In the genomic region with DNA sequence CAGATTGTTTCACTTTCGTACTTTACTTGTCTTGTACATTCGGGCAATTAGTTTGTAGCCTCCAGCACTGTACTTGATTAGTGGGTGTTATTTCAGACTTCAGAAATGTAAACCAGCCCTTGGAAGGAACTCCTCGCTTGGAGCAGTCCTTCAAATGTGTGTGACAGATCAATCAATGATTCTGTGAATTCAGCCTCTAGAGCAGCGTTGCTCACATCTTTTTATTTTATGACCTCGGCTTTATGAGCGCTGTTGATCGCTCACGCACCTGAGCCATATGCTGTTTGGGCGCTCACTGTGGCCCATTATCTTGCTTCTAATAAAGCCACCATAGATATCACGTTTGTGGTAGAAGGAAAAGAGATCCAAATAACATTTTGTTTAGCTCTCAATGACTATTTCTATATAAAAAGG, we compare ENCODE assay signal across 9 mouse cellular contexts. TPM values are rescaled to one million over a fixed set of nuclear protein-coding genes. Genes with fewer than 3 reads are reported as not detected.
A peak's percentile ranks its signal among the peaks of the same experiment; 100 is the strongest.
DNase-seq lines count a peak whose midpoint lies in the region; ATAC-seq and TF ChIP-seq lines count a peak whose summit lies in the region.
"Had no signal": no experiment of that assay in that cellular context is flagged by ENCODE, and none has a peak within 500 bp of the region (broad histone marks: within the 10 kb centered on the region; RNA-seq: fewer than 3 reads in every experiment).

No protein-coding gene starts in this region.

- peak overlapping the region; percentile 81 for H3K4me2 ChIP-seq in hindbrain, embryonic 11.5 days (replicated peaks; ENCODE audit: low read depth, low read length)

- H3K27ac ChIP-seq in heart, embryonic 10.5 days, result no peak overlapping the region
- no peak overlapping the region for H3K27ac ChIP-seq in hindbrain, embryonic 11.5 days (ENCODE audit: low read depth, low read length)
- no peak overlapping the region for H3K27ac ChIP-seq in macrophage

- TF ChIP-seq CTCF in E14TG2a.4 (conservative IDR thresholded peaks at IDR 0.05; ENCODE audit: low read length), result no peak

- no peaks in the 10 kb centered on the region for H3K4me1 ChIP-seq in heart, embryonic 10.5 days
- peaks cover 10% of the 10 kb centered on the region; the same call in 1 of the 2 replicates for H3K4me1 ChIP-seq in E14TG2a.4 (replicated peaks; ENCODE audit: low read depth, low read length)
- no peaks in the 10 kb centered on the region for H3K4me1 ChIP-seq in hindbrain, embryonic 11.5 days (replicated peaks; ENCODE audit: control insufficient read depth, insufficient read depth, low read length)

- DNase-seq in heart, embryonic 10.5 days (ENCODE audit: low spot score), result no peak
- DNase-seq in heart, adult 18-20 months, result no peak
- DNase-seq in hindbrain, embryonic 11.5 days (ENCODE audit: low spot score), result no peak
- DNase-seq in adrenal gland, adult 8-10 months, result no peak
- DNase-seq in frontal cortex, postnatal 14 days (ENCODE audit: low spot score in 2 of 2), result no peak
- DNase-seq in urinary bladder, postnatal 4 days (ENCODE audit: low spot score in 2 of 2), result no peak
- DNase-seq: kidney, adult 11 months had no signal

- no peaks in the 10 kb centered on the region for H3K27me3 ChIP-seq in heart, embryonic 10.5 days (ENCODE audit: insufficient read depth, poor library complexity, severe bottlenecking)
- H3K27me3 ChIP-seq in E14TG2a.4 (ENCODE audit: insufficient read depth, low read length), result peaks cover 20% of the 10 kb centered on the region
- no peaks in the 10 kb centered on the region for H3K27me3 ChIP-seq in hindbrain, embryonic 11.5 days (ENCODE audit: control insufficient read depth, insufficient read depth, low read length)

- no peaks in the 10 kb centered on the region for H3K9me3 ChIP-seq in heart, embryonic 10.5 days
- H3K9me3 ChIP-seq in E14TG2a.4 (ENCODE audit: low read length), result no peaks in the 10 kb centered on the region
- no peaks in the 10 kb centered on the region for H3K9me3 ChIP-seq in hindbrain, embryonic 11.5 days (ENCODE audit: control insufficient read depth, low read length)

- peak; percentile 51; the same call in 1 of the 2 replicates for ATAC-seq in hindbrain, embryonic 11.5 days (ENCODE audit: low FRiP score)

- H3K9ac ChIP-seq in hindbrain, embryonic 11.5 days (ENCODE audit: low read depth, low read length), result no peak overlapping the region

- no peaks in the 10 kb centered on the region for H3K36me3 ChIP-seq in heart, embryonic 10.5 days
- no peaks in the 10 kb centered on the region for H3K36me3 ChIP-seq in E14TG2a.4 (ENCODE audit: insufficient read depth, low read length)
- no peaks in the 10 kb centered on the region for H3K36me3 ChIP-seq in hindbrain, embryonic 11.5 days (ENCODE audit: control insufficient read depth, insufficient read depth, low read length)
- H3K36me3 ChIP-seq in macrophage (ENCODE audit: inconsistent target), result no peaks in the 10 kb centered on the region

- 79% methylated on average over 10 of the region's 10 CpGs for WGBS in heart, embryonic 10.5 days
- 78% methylated on average over 10 of the region's 10 CpGs for WGBS in hindbrain, embryonic 11.5 days
- WGBS in macrophage (ENCODE audit: missing documents), result 67% methylated on average over 10 of the region's 10 CpGs

- peak overlapping the region; percentile 61 for H3K4me3 ChIP-seq in heart, embryonic 10.5 days
- H3K4me3 ChIP-seq in E14TG2a.4 (replicated peaks; ENCODE audit: low read length) (peak overlapping the region; percentile 79), macrophage (ENCODE audit: inconsistent target) (peak overlapping the region; percentile 43)
- H3K4me3 ChIP-seq in hindbrain, embryonic 11.5 days (ENCODE audit: low read depth, low read length), result peak overlapping the region; percentile 34

- H3K79me2 ChIP-seq in macrophage (ENCODE audit: inconsistent target), result no peaks in the 10 kb centered on the region

RNA-seq across cellular contexts. Expression of a gene that starts 0.9 kb away (rescaled TPM):
- 0.22 and 0.28 TPM in 2 replicates for polyA plus RNA-seq in heart, embryonic 10.5 days (2016; fragmentation: Nextera tagmentation; extraction: Ambion mirVana)
- 1 to 10 TPM; 7.2 to 7.4 TPM for total RNA-seq in heart, adult 18-20 months (2021)
- 0.52 and 0.60 TPM in 2 replicates for polyA plus RNA-seq in hindbrain, embryonic 11.5 days (2014; fragmentation: Nextera tagmentation; extraction: Ambion mirVana)
- total RNA-seq in macrophage (2018; cell fraction: chromatin; rRNA removed), result 10 to 100 TPM in 4 of 26 experiments, 1 to 10 TPM in 20, under 1 TPM in 2; 0.62 to 13.2 (median 4.6) TPM
- 1 to 10 TPM; 2.9 to 9.4 (median 7.0) TPM for total RNA-seq in macrophage (2018; cell fraction: cytosol; rRNA removed)
- total RNA-seq in macrophage (2018; cell fraction: nucleus; rRNA removed), result 10 to 100 TPM in 6 of 26 experiments, 1 to 10 TPM in 20; 5.2 to 11.7 (median 8.4) TPM
- 7.6 to 8.1 TPM (median 7.8 TPM) in 3 replicates for polyA plus RNA-seq in macrophage (2018)
- 100 to 1,000 TPM in 1 of 4 experiments, 10 to 100 TPM in 3; 41.8 to 110 (median 72.3) TPM for total RNA-seq in adrenal gland, adult 8-10 months (2022)

RNA-seq across cellular contexts. Expression of a gene that starts 38.0 kb away (rescaled TPM):
- polyA plus RNA-seq in heart, embryonic 10.5 days (2016; fragmentation: Nextera tagmentation; extraction: Ambion mirVana), result 1.1 and 1.6 TPM in 2 replicates
- total RNA-seq in heart, adult 18-20 months (2021), result under 1 TPM; 0.20 to 0.46 TPM
- polyA plus RNA-seq in hindbrain, embryonic 11.5 days (2014; fragmentation: Nextera tagmentation; extraction: Ambion mirVana), result 15.2 and 15.4 TPM in 2 replicates
- total RNA-seq in macrophage (2018; cell fraction: chromatin; rRNA removed), result 1 to 10 TPM in 17 of 26 experiments, under 1 TPM in 8, not detected in 1; 0.30 to 3.2 (median 1.2) TPM
- total RNA-seq in macrophage (2018; cell fraction: cytosol; rRNA removed), result 1 to 10 TPM in 14 of 26 experiments, under 1 TPM in 12; 0.46 to 1.8 (median 1.1) TPM
- 1 to 10 TPM in 19 of 26 experiments, under 1 TPM in 7; 0.36 to 3.2 (median 1.4) TPM for total RNA-seq in macrophage (2018; cell fraction: nucleus; rRNA removed)
- 0.89 to 1.5 TPM (median 1.2 TPM) in 3 replicates for polyA plus RNA-seq in macrophage (2018)
- 10 to 100 TPM in 2 of 4 experiments, 1 to 10 TPM in 2; 6.4 to 12.6 (median 10.0) TPM for total RNA-seq in adrenal gland, adult 8-10 months (2022)
